Mouse (Mus musculus) heart, embryonic 12.5 days (tissue): ENCODE results near the gene Map3k7. TPM values are rescaled to one million over a fixed set of nuclear protein-coding genes. Genes with fewer than 3 reads are reported as not detected.

Experiments
- ATAC-seq: fragments of 200-750 bp; cut with Nextera tagmentation; 2 replicates; pipeline ENCODE4 v1.8.0; 2017; ENCODE audit warnings: moderate TSS enrichment, moderate library complexity; ENCODE audit not compliant: insufficient number of reproducible peaks, low FRiP score
- H3K27ac ChIP-seq: fragments of 300-500 bp; sonication (generic); 2 replicates; pipeline ENCODE4 v1.5.1; 2016; ENCODE audit warnings: mild to moderate bottlenecking, moderate library complexity; ENCODE audit not compliant: poor library complexity, severe bottlenecking
- H3K27me3 ChIP-seq: fragments of 300-500 bp; sonication (generic); replicated peaks from 2 replicates; pipeline ENCODE4 v1.6.1; 2016; ENCODE audit warnings: mild to moderate bottlenecking, moderate library complexity
- H3K36me3 ChIP-seq: fragments of 300-500 bp; sonication (generic); 2 replicates; pipeline ENCODE4 v1.6.1; 2016; ENCODE audit warnings: mild to moderate bottlenecking, moderate library complexity
- H3K4me1 ChIP-seq: fragments of 300-500 bp; sonication (generic); replicated peaks from 2 replicates; pipeline ENCODE4 v1.6.1; 2016; ENCODE audit warnings: mild to moderate bottlenecking
- H3K4me2 ChIP-seq: fragments of 300-500 bp; sonication (generic); 2 replicates; pipeline ENCODE4 v1.6.1; 2016; ENCODE audit warnings: mild to moderate bottlenecking, moderate library complexity
- H3K4me3 ChIP-seq: fragments of 300-500 bp; sonication (generic); 2 replicates; pipeline ENCODE4 v1.5.1; 2016; ENCODE audit warnings: mild to moderate bottlenecking
- H3K9ac ChIP-seq: fragments of 300-500 bp; sonication (generic); 2 replicates; pipeline ENCODE4 v1.6.1; 2016; ENCODE audit warnings: mild to moderate bottlenecking, moderate library complexity
- H3K9me3 ChIP-seq: fragments of 300-500 bp; sonication (generic); replicated peaks from 2 replicates; pipeline ENCODE4 v1.6.1; 2016; ENCODE audit warnings: mild to moderate bottlenecking, moderate library complexity
- WGBS: fragments of 180-500 bp; shearing (Covaris S2); methylation state at CpG from one replicate; pipeline ENCODE4 v1.1.7; 2016; 5-methylcytosine and 5-hydroxymethylcytosine counted together
- polyA plus RNA-seq: library from polyadenylated mRNA; unstranded; fragments of >200 nt; fragmentation: Nextera tagmentation; extraction: Ambion mirVana; gene quantifications from 2 replicates; pipeline ENCODE4 v1.2.1, GENCODE M21; 2016

Gene Map3k7
- polyA plus RNA-seq, 1 experiment from 2014 or later: 44.6 TPM

DNA sequence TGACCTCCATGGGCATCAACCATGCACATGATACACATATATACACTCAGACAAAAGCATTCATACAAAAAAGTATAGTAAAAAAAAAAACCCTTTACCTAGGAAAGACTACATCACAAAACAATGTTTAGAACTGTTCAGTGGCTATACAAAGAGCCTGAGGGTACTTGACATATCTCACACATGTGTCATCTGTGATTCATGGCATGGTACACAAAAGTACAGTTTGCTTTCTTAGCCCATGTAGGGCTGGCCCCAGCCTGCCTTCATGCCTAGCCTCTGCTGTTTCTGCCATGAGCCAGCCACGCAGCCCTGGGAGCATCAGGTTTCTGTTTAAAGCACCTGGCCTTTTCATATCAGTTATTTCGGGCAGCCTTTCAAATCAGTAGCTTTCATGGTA, 61.2 kb downstream of the Map3k7 start:
- Histone ChIP-seq H3K36me3 (peaks cover 34% of the 10 kb centered on the region), H3K4me2 (no peak overlapping the region), H3K27me3 (no peaks in the 10 kb centered on the region), H3K4me1 (0 out of 2 replicates have a peak, but pooled peaks cover 4% of the 10 kb centered on the region), H3K27ac (no peak overlapping the region), H3K9ac (no peak overlapping the region), H3K9me3 (no peaks in the 10 kb centered on the region; the same call in 1 of the 2 replicates), H3K4me3 (no peak overlapping the region)
- no peak for ATAC-seq
- 78% methylated on average over 2 of the region's 2 CpGs for WGBS

DNA sequence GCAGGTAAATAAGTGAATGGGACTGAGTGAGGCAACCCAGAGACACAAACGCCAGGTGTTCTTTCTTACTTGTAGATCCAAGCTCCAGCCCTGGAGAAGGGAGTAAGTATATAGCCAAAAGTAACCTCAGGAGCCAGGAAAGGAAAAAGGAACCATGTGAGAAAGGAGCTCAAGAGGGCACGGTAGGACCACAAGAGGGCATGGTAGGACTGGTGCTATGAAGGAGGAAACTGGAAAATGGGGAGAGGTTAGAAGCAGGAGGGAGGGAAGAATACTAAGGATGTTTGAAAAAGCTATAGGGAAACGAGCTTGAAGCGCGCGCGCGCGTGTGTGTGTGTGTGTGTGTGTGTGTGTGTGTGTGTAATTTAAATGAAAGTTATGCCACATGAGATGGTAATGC, 63.2 kb downstream of the Map3k7 start:
- ATAC-seq: no peak
- 88% methylated on average over 9 of the region's 9 CpGs for WGBS
- Histone ChIP-seq H3K4me2 (no peak overlapping the region), H3K4me3 (no peak overlapping the region), H3K27me3 (no peaks in the 10 kb centered on the region), H3K4me1 (0 out of 2 replicates have a peak, but pooled peaks cover 4% of the 10 kb centered on the region), H3K36me3 (peaks cover 22% of the 10 kb centered on the region), H3K9ac (no peak overlapping the region), H3K9me3 (no peaks in the 10 kb centered on the region; the same call in 1 of the 2 replicates), H3K27ac (no peak overlapping the region)

DNA sequence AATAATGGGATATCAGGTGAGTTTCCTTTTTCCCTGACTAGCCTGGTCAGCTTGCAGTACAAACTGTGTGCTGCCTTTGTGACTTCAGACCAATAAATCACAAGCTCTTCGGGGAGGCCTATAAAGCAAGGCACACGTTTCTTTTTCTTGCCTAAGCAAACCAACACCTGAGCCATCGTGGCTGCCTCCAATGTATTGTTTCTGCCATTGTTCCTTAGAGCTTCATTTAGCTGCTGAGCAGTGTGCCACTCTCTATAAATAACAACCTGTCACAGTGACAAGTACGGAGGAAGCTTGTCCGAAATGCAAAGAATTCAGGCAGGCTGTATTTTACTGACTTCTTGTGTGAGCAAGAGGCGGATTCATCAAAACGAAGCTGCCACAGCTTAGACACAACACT, 73.4 kb downstream of the Map3k7 start:
- 53% methylated on average over 7 of the region's 7 CpGs for WGBS
- Histone ChIP-seq H3K4me3 (no peak overlapping the region), H3K27me3 (no peaks in the 10 kb centered on the region), H3K9ac (no peak overlapping the region), H3K27ac (peak overlapping the region; percentile 14; the same call in 1 of the 2 replicates), H3K9me3 (no peaks in the 10 kb centered on the region), H3K36me3 (no peaks in the 10 kb centered on the region), H3K4me1 (peaks cover 10% of the 10 kb centered on the region; the same call in 1 of the 2 replicates), H3K4me2 (no peak overlapping the region)
- no peak for ATAC-seq

DNA sequence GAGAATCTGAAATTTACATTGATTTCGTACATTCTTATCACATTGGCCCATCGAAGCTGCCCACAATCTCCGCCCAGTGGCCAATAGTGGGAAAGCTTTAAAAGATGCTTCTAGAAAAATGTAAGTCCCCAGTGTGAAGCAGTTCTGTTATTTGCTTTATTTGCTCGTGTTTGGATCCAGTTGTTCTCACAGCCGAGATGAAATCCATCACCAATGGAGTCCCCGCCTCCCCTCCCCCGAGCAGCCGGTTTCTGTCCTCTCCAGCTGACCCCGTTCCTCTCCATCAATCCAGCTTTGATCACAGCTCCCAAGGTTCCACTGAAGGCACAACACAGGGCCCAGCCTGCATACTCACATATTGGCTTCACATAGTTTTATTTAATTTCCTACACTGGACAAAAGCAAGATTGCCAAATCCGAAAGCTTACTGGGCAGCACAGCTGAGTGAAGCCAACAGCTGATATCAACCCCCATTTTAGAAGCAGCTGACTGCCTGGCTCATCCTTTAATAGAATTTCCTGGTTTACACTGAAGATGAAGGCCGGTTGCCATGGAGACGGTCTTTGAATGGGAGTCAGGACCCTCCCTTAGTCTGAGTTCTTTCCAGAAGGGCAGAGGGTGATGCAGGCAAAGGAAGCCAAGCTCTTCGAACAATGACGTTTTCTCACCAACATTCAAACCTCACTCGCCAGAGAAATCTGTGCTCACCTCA, 78.0 kb downstream of the Map3k7 start:
- Histone ChIP-seq H3K4me3 (no peak overlapping the region), H3K9me3 (no peaks in the 10 kb centered on the region), H3K27ac (no peak overlapping the region), H3K27me3 (no peaks in the 10 kb centered on the region), H3K9ac (no peak overlapping the region), H3K36me3 (no peaks in the 10 kb centered on the region), H3K4me1 (peaks cover 9% of the 10 kb centered on the region; the same call in 1 of the 2 replicates), H3K4me2 (no peak overlapping the region)
- ATAC-seq: no peak
- 75% methylated on average over 15 of the region's 15 CpGs for WGBS

DNA sequence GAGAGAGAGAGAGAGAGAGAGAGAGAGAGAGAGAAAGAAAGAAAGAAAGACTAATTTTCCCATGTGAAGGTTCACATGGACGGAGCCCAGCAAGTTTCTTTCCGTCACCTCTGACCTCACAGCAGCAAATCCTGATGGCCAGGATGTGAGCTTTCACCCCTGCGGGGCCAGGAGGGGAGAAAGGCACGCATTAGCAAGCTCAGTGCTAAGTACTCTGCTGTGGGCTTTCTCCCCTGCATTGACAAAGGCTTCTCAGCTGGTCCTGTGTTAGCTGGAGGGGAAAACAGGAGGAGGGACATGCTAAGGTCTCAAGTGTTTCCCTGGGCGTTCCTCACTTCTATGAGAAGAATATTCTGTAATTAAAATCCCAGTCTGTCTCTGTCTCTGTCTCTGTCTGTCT, 81.3 kb downstream of the Map3k7 start:
- Histone ChIP-seq H3K27ac (no peak overlapping the region), H3K36me3 (no peaks in the 10 kb centered on the region), H3K4me3 (no peak overlapping the region), H3K27me3 (no peaks in the 10 kb centered on the region), H3K4me2 (no peak overlapping the region), H3K9ac (no peak overlapping the region), H3K4me1 (no peaks in the 10 kb centered on the region), H3K9me3 (no peaks in the 10 kb centered on the region)
- 24% methylated on average over 5 of the region's 5 CpGs for WGBS
- ATAC-seq: no peak

DNA sequence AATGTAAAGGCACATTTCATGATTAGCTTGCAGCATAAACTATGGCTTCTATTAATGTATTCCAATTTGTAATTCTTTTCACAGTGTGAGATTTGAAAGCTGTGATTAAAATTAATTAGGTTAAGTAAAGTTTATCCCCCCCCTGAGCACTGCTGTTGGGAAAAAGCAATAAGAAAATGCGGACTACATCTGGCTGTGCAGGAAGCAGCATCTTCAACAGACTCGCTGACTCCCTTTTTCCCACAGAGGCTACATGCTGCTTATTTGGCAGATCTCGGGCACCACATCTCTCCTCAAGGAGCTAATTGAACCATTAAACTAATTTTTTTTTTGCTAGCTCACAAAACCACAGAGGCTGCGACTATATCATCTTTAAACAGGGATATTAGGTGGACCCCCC, 85.9 kb downstream of the Map3k7 start:
- no peak for ATAC-seq
- Histone ChIP-seq H3K4me1 (no peaks in the 10 kb centered on the region), H3K9me3 (no peaks in the 10 kb centered on the region), H3K4me2 (no peak overlapping the region), H3K27ac (no peak overlapping the region), H3K9ac (no peak overlapping the region), H3K27me3 (0 out of 2 replicates have a peak, but pooled peaks cover 3% of the 10 kb centered on the region), H3K36me3 (no peaks in the 10 kb centered on the region), H3K4me3 (no peak overlapping the region)
- WGBS: 68% methylated on average over 4 of the region's 4 CpGs

DNA sequence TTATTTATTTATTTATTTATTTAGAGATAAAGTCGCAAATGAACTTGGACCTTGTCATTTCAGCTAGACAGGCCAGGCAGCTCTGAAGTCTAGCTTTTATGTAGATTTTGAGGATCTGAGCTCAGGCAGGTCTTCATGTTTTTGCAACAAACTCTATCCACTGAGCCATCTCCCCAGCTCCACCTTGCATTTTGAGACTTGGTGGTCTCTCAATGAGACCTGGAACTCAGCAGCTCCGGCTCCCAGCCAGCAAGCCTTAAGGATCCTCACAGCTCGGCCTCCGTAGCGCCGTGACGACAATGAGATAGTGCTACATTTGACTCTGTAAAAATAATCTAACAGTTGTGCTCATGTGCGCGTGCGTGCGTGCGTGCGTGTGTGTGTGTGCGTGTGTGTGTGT, 89.3 kb downstream of the Map3k7 start:
- no peak overlapping the region for H3K4me2 ChIP-seq
- H3K4me3 ChIP-seq: no peak overlapping the region
- 89% methylated on average over 14 of the region's 14 CpGs for WGBS
- H3K36me3 ChIP-seq: no peaks in the 10 kb centered on the region
- H3K9ac ChIP-seq: no peak overlapping the region
- H3K27me3 ChIP-seq: 0 out of 2 replicates have a peak, but pooled peaks cover 3% of the 10 kb centered on the region
- H3K27ac ChIP-seq: no peak overlapping the region
- no peak for ATAC-seq
- H3K4me1 ChIP-seq: peaks cover 10% of the 10 kb centered on the region
- H3K9me3 ChIP-seq: no peaks in the 10 kb centered on the region

DNA sequence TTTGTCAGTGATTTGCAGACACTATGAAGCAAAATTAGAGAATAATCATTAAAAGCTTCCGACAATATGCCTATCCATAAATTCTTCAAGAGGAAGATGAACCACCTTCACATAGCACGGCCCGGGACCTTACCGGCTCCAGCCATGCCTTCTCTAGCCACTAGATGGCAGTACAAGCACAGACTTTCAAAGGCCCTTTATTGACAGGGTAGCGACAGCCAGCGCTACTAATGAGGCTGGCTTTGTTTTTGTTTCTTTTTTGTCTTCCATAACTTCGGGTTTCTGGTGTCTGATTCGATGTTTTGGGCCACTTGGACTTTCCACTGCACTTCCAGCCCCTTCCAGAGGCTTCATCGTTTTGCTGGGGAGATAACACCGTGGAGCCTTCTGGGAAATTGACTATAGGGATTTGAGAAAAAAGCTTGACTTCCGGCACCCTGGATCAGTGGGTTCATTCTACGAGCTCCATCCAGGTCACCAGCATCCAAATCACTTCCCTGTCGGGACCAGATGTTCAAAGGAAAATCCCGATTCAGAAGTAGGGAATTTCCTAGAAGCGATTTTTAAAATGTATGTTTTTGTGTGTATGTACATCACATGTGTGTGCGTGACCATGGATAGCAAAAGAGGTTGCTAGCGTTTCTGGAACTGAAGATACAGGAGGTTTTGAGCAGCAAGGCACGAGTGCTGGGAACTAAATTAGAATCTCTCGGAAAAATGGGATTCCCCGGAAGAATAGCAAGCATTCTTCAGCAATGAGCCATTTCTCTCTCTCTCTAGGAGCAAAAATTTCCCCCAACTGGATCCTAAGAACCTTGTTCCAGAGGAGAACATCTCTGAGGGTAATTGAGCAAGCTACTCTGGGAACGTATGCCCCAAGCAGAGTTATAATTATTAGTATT, 91.5 kb downstream of the Map3k7 start:
- H3K9me3 ChIP-seq: no peaks in the 10 kb centered on the region
- H3K27me3 ChIP-seq: 0 out of 2 replicates have a peak, but pooled peaks cover 3% of the 10 kb centered on the region
- 21% methylated on average over 21 of the region's 21 CpGs for WGBS
- peaks cover 10% of the 10 kb centered on the region for H3K4me1 ChIP-seq
- peak overlapping the region; percentile 74 for H3K4me2 ChIP-seq
- H3K9ac ChIP-seq: peak overlapping the region; percentile 64; the same call in 1 of the 2 replicates
- no peaks in the 10 kb centered on the region for H3K36me3 ChIP-seq
- peak overlapping the region; percentile 50 for H3K4me3 ChIP-seq
- H3K27ac ChIP-seq: no peak overlapping the region
- ATAC-seq: peak; percentile 62; the same call in 1 of the 2 replicates

DNA sequence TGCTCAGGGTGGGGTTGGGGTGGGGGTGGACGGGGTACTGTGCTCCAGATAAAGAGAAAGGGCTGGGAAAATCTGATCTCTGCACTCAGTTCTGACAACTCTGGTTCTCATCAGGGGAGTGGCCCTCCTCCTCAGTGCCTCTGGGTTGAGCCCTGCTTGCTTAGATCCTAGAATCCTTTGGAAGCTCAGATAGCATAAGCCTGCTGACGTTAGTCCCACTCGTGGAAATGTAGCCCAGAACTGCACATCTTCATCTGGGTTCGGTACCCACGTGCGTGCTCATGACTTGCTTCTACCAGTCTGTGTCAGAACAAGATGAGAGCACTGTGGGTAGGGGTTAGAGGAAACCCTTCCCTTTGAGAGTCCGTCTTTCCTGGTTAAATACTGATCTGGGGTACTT, 92.5 kb downstream of the Map3k7 start:
- Histone ChIP-seq H3K36me3 (no peaks in the 10 kb centered on the region), H3K4me2 (no peak overlapping the region), H3K4me1 (peaks cover 10% of the 10 kb centered on the region), H3K4me3 (no peak overlapping the region), H3K9ac (no peak overlapping the region), H3K27me3 (0 out of 2 replicates have a peak, but pooled peaks cover 3% of the 10 kb centered on the region), H3K27ac (no peak overlapping the region), H3K9me3 (no peaks in the 10 kb centered on the region)
- no peak for ATAC-seq
- whole genome bisulfite sequencing: 63% methylated on average over 7 of the region's 7 CpGs

DNA sequence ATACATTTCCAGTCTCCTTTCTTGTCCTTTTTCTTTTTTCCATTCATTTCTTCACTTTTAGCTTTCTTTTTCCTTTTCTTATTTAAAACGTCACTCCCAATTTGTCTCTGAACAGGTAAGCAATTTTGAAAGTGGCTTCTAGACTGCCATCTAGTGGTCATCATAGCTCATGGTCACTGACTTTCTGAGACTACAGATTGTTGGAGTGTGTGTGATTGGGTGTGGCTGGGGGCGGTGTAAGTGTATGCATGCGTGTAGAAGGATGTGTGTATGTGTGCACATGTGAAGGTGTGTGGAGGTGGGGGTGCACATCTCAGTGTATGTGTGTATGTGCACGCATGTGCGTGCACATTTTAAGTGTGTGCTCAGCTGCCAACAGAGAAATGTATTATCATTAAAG, 93.2 kb downstream of the Map3k7 start:
- no peak overlapping the region for H3K27ac ChIP-seq
- WGBS: 53% methylated on average over 5 of the region's 5 CpGs
- no peak overlapping the region for H3K4me2 ChIP-seq
- H3K9ac ChIP-seq: no peak overlapping the region
- H3K9me3 ChIP-seq: no peaks in the 10 kb centered on the region
- no peak overlapping the region for H3K4me3 ChIP-seq
- ATAC-seq: no peak
- H3K4me1 ChIP-seq: peaks cover 10% of the 10 kb centered on the region
- 0 out of 2 replicates have a peak, but pooled peaks cover 3% of the 10 kb centered on the region for H3K27me3 ChIP-seq
- no peaks in the 10 kb centered on the region for H3K36me3 ChIP-seq

DNA sequence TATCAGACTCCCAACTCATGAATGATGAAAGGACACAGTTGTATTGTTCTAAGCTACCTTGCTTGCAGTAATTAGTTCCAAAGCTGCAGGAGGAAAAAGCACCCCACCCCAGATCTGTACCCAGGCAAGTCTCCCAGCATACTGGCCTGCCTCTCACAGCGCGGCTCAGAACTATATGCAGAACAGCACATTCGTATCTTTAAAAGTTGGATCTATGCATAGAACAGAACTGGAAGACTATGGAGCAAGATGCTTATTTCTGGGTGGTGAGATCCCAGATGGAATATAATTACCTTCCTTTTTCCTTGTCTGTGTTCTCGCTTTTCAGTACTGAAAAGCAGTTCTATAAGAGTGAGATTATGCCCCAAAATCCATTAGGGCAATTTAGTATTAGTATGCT, 96.8 kb downstream of the Map3k7 start:
- H3K9me3 ChIP-seq: no peaks in the 10 kb centered on the region
- no peak overlapping the region for H3K27ac ChIP-seq
- H3K36me3 ChIP-seq: no peaks in the 10 kb centered on the region
- 91% methylated on average over 4 of the region's 4 CpGs for WGBS
- no peak for ATAC-seq
- H3K9ac ChIP-seq: no peak overlapping the region
- peaks cover 8% of the 10 kb centered on the region for H3K4me1 ChIP-seq
- no peak overlapping the region for H3K4me2 ChIP-seq
- H3K27me3 ChIP-seq: no peaks in the 10 kb centered on the region
- H3K4me3 ChIP-seq: no peak overlapping the region
